ENCODE assay signal across 15 mouse cellular contexts in the genomic region with DNA sequence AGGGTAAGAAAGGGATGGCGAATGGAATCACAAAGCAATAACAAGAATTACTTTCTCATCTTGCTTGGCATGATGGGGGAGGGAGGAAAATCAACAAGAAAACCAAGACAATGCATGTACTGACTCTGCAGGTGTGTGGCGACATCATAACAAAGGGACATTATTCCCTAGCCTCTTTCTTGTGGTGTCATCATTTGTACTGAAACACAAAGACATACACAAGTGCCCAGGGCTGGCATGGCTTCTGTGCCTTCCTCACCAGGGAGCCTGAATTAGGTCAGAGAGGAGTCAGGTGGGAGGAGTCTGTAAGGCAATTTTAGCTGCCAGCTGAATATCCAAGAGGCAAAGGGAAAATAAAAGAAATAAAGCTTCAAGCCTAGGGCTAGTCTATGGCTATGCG.
DNase-seq lines count a peak whose midpoint lies in the region; ATAC-seq lines count a peak whose summit lies in the region.
"Had no signal": no experiment of that assay in that cellular context is flagged by ENCODE, and none has a peak within 500 bp of the region (broad histone marks: within the 10 kb centered on the region; RNA-seq: fewer than 3 reads in every experiment).

No protein-coding gene starts in this region.

- H3K36me3 ChIP-seq in hindbrain, embryonic 11.5 days (ENCODE audit: control insufficient read depth, insufficient read depth, low read length), result no peaks in the 10 kb centered on the region
- H3K36me3 ChIP-seq in hindbrain, embryonic 12.5 days, result no peaks in the 10 kb centered on the region
- H3K36me3 ChIP-seq in neural tube, embryonic 12.5 days, result no peaks in the 10 kb centered on the region
- H3K36me3 ChIP-seq: forebrain, embryonic 10.5 days; heart, embryonic 15.5 days; limb, embryonic 13.5 days had no signal

- H3K27ac ChIP-seq in hindbrain, embryonic 11.5 days (ENCODE audit: low read depth, low read length), result no peak overlapping the region
- H3K27ac ChIP-seq in hindbrain, embryonic 12.5 days, result no peak overlapping the region
- no peak overlapping the region for H3K27ac ChIP-seq in neural tube, embryonic 12.5 days
- H3K27ac ChIP-seq: forebrain, embryonic 10.5 days; heart, embryonic 15.5 days; limb, embryonic 13.5 days had no signal

- no peak overlapping the region for H3K4me3 ChIP-seq in hindbrain, embryonic 11.5 days (ENCODE audit: low read depth, low read length)
- no peak overlapping the region for H3K4me3 ChIP-seq in hindbrain, embryonic 12.5 days
- no peak overlapping the region for H3K4me3 ChIP-seq in neural tube, embryonic 12.5 days
- H3K4me3 ChIP-seq: forebrain, embryonic 10.5 days; heart, embryonic 15.5 days; limb, embryonic 13.5 days had no signal

- no peaks in the 10 kb centered on the region for H3K9me3 ChIP-seq in hindbrain, embryonic 11.5 days (ENCODE audit: control insufficient read depth, low read length)
- no peaks in the 10 kb centered on the region for H3K9me3 ChIP-seq in hindbrain, embryonic 12.5 days (replicated peaks)
- no peaks in the 10 kb centered on the region for H3K9me3 ChIP-seq in neural tube, embryonic 12.5 days
- H3K9me3 ChIP-seq: forebrain, embryonic 10.5 days; heart, embryonic 15.5 days; limb, embryonic 13.5 days had no signal

- no peak overlapping the region for H3K9ac ChIP-seq in hindbrain, embryonic 11.5 days (ENCODE audit: low read depth, low read length)
- no peak overlapping the region for H3K9ac ChIP-seq in hindbrain, embryonic 12.5 days
- H3K9ac ChIP-seq in neural tube, embryonic 12.5 days, result no peak overlapping the region
- H3K9ac ChIP-seq: heart, embryonic 15.5 days; limb, embryonic 13.5 days; lung, embryonic 14.5 days had no signal

- peak; percentile 61 for ATAC-seq in hindbrain, embryonic 11.5 days (ENCODE audit: low FRiP score)
- ATAC-seq in hindbrain, embryonic 12.5 days (ENCODE audit: low FRiP score), result no peak; the same call in 1 of the 2 replicates
- ATAC-seq in neural tube, embryonic 12.5 days (ENCODE audit: low FRiP score, low read depth), result peak; percentile 44
- ATAC-seq: intestine, embryonic 16.5 days had no signal

- intact Hi-C loops in heart, postnatal 14 days (cut with DNase I), result no loop called here

- H3K4me1 ChIP-seq in hindbrain, embryonic 11.5 days (replicated peaks; ENCODE audit: control insufficient read depth, insufficient read depth, low read length), result no peaks in the 10 kb centered on the region
- H3K4me1 ChIP-seq in hindbrain, embryonic 12.5 days, result 0 out of 2 replicates have a peak, but pooled peaks cover 2% of the 10 kb centered on the region
- no peaks in the 10 kb centered on the region for H3K4me1 ChIP-seq in neural tube, embryonic 12.5 days
- H3K4me1 ChIP-seq: heart, embryonic 15.5 days; limb, embryonic 13.5 days had no signal

- peak; percentile 20 for DNase-seq in hindbrain, embryonic 11.5 days (ENCODE audit: low spot score)
- DNase-seq in neural tube, embryonic 10.5 days (ENCODE audit: extremely low spot score, low spot score), result no peak
- peak; percentile 12 for DNase-seq in gonadal fat pad, adult 2 months (ENCODE audit: low read depth)
- DNase-seq in heart, postnatal 14 days, result no peak
- no peak for DNase-seq in natural killer cell, adult 2 months (ENCODE audit: low spot score in 2 of 2)
- DNase-seq: gastrocnemius, postnatal 25 days; kidney, postnatal 36 days; lung, embryonic 14.5 days had no signal

- no peaks in the 10 kb centered on the region for H3K27me3 ChIP-seq in hindbrain, embryonic 11.5 days (ENCODE audit: control insufficient read depth, insufficient read depth, low read length)
- H3K27me3 ChIP-seq in hindbrain, embryonic 12.5 days, result no peaks in the 10 kb centered on the region
- no peaks in the 10 kb centered on the region for H3K27me3 ChIP-seq in neural tube, embryonic 12.5 days (replicated peaks)
- H3K27me3 ChIP-seq: CH12.LX; heart, embryonic 15.5 days; limb, embryonic 13.5 days had no signal

- H3K4me2 ChIP-seq in hindbrain, embryonic 11.5 days (replicated peaks; ENCODE audit: low read depth, low read length), result no peak overlapping the region
- no peak overlapping the region for H3K4me2 ChIP-seq in hindbrain, embryonic 12.5 days (replicated peaks)
- no peak overlapping the region for H3K4me2 ChIP-seq in neural tube, embryonic 12.5 days (replicated peaks)
- H3K4me2 ChIP-seq: heart, embryonic 15.5 days; limb, embryonic 13.5 days; lung, embryonic 14.5 days had no signal

- WGBS in hindbrain, embryonic 11.5 days, result 45% methylated on average over 3 of the region's 3 CpGs
- WGBS in hindbrain, embryonic 12.5 days, result 42% methylated on average over 3 of the region's 3 CpGs
- WGBS in neural tube, embryonic 12.5 days, result 59% methylated on average over 3 of the region's 3 CpGs

Comparison
In these comparisons a context has a peak if more than half of its experiments do, and no peak if none do; other contexts are left out.
1. DNase-seq: peak in hindbrain, embryonic 11.5 days (single experiment) and gonadal fat pad, adult 2 months (single experiment); none in neural tube, embryonic 10.5 days (single experiment), heart, postnatal 14 days (0 of 2) and natural killer cell, adult 2 months (0 of 2).